Mouse (Mus musculus): ENCODE data around the gene Tubgcp2. TPM values are rescaled to one million over a fixed set of nuclear protein-coding genes. Genes with fewer than 3 reads are reported as not detected.
A peak's percentile ranks its signal among the peaks of the same experiment; 100 is the strongest.

The Tubgcp2 gene
- total RNA-seq, 2 experiments from 2014 or later: 40.8 TPM

- no peak for DNase-seq (ENCODE audit: low spot score in 2 of 2)
These were observed 85.4 kb downstream of the Tubgcp2 start for GRCm38 (mm10) chr7:139951079-139951478.

DNA sequence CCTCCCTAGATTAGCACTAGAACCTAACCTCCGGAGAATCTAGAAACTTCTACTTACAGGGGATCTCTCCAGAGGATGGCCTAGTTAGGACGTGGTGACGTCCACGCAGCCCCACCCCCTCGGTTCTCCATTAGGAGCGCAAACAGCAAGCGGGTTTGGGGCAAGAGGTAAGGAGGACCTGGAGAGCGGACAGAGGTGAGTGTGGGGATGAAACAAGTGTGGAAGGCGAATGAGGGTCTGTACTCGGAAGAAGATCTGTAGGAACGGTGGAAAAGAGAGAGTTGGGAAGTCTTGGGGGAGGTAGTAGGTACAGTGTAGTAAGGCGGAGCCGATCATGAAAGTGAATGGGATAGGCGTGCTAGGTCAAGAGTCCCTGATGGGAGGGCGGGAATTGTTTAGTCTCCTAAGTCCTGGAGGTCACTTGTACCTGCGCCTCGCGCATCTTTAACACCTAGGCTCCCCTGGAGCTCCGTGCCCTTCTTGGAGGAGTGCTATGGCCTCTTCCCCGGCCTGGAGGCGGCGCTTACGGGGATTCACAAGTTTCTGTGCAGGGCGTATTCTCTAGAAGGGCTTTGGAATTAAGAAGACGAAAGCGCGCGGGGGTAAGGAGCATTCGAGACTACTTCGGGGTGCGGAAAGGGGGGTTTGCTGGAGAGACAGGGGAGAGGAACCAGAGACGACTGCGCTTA is 86.0 kb downstream of the Tubgcp2 start:
- DNase-seq (ENCODE audit: low spot score in 2 of 2): peak in 1 of 2 experiments; percentile 15

- DNase-seq (ENCODE audit: low spot score in 2 of 2): peak in 1 of 2 experiments; percentile 11
These were observed 86.6 kb downstream of the Tubgcp2 start for GRCm38 (mm10) chr7:139949893-139950282.

- no peak for DNase-seq (ENCODE audit: low spot score in 2 of 2)
These were observed 90.4 kb downstream of the Tubgcp2 start for GRCm38 (mm10) chr7:139946032-139946431.

Small RNAs within 50 kb of the gene (microRNA-seq; reads per million reads assigned to microRNA genes)
- gene Mir202 (0.67 to 1.6 reads per million in 2 experiments), gene Mir7062 (1.3 to 2.0 reads per million in 2 experiments), gene mmu-mir-7686 (0 to 0.39 reads per million in 2 experiments)

Other genes starting within 250 kb of the Tubgcp2 start
- 10 to 100 TPM; 47.8 to 49.8 TPM for gene Adgra1, start 202.5 kb downstream of the Tubgcp2 start, total RNA-seq (2021)
- 10 to 100 TPM; 49.1 to 56.1 TPM for gene Kndc1, start 142.0 kb downstream of the Tubgcp2 start, total RNA-seq (2021)
- gene Utf1, start 92.9 kb downstream of the Tubgcp2 start, total RNA-seq (2021): not detected
- gene 6430531B16Rik, start 57.9 kb downstream of the Tubgcp2 start, total RNA-seq (2021): 1 to 10 TPM in 1 of 2 experiments, under 1 TPM in 1; 0.87 to 1.0 TPM
- gene Adam8, start 44.1 kb downstream of the Tubgcp2 start, total RNA-seq (2021): 1 to 10 TPM; 1.3 to 2.4 TPM
- gene Zfp511, start 278 bp downstream of the Tubgcp2 start, total RNA-seq (2021): 10 to 100 TPM; 22.3 to 24.9 TPM
- under 1 TPM; 0.16 to 0.20 TPM for gene Msx3, start 12.4 kb upstream of the Tubgcp2 start, total RNA-seq (2021)
- 100 to 1,000 TPM; 247 to 252 TPM for gene Caly, start 45.9 kb upstream of the Tubgcp2 start, total RNA-seq (2021)
- gene Prap1, start 56.7 kb upstream of the Tubgcp2 start, total RNA-seq (2021): not detected
- gene Fuom, start 65.8 kb upstream of the Tubgcp2 start, total RNA-seq (2021): 10 to 100 TPM; 26.8 to 27.1 TPM
- 1 to 10 TPM; 6.2 to 7.1 TPM for gene Paox, start 79.1 kb upstream of the Tubgcp2 start, total RNA-seq (2021)
- 10 to 100 TPM; 63.4 to 67.1 TPM for gene Echs1, start 79.8 kb upstream of the Tubgcp2 start, total RNA-seq (2021)
- 10 to 100 TPM; 27.0 to 30.2 TPM for gene Mtg1, start 100.9 kb upstream of the Tubgcp2 start, total RNA-seq (2021)
- 100 to 1,000 TPM; 145 to 155 TPM for gene Sprn, start 118.2 kb upstream of the Tubgcp2 start, total RNA-seq (2021)
- not detected for gene Olfr522, start 128.1 kb upstream of the Tubgcp2 start, total RNA-seq (2021)
- gene Olfr523, start 136.5 kb upstream of the Tubgcp2 start, total RNA-seq (2021): not detected
- gene Olfr524, start 169.3 kb upstream of the Tubgcp2 start, total RNA-seq (2021): not detected
- gene Cd163l1, start 181.6 kb upstream of the Tubgcp2 start, total RNA-seq (2021): under 1 TPM; 0.64 to 0.78 TPM
- under 1 TPM; 0.18 to 0.20 TPM for gene 5830411N06Rik, start 210.6 kb upstream of the Tubgcp2 start, total RNA-seq (2021)

All from layer of hippocampus, postnatal 10 days (tissue).